Mouse (Mus musculus) C2C12 (cell line): Measurements from ENCODE around the gene Cdkl3. TPM values are rescaled to one million over a fixed set of nuclear protein-coding genes. Genes with fewer than 3 reads are reported as not detected.
A peak's percentile ranks its signal among the peaks of the same experiment; 100 is the strongest.

Source experiments
- H3K27me3 ChIP-seq: one replicate; pipeline ENCODE4 v1.6.1; 2011; ENCODE audit not compliant: control insufficient read depth, insufficient read depth, insufficient read length
- H3K36me3 ChIP-seq: one replicate; pipeline ENCODE4 v1.6.1; 2011; ENCODE audit not compliant: control insufficient read depth, insufficient read depth
- H3K4me3 ChIP-seq: one replicate; pipeline ENCODE4 v1.5.1; 2011; ENCODE audit warnings: mild to moderate bottlenecking, control low read depth; ENCODE audit not compliant: poor library complexity, insufficient read depth, severe bottlenecking
- H3K79me2 ChIP-seq: one replicate; pipeline ENCODE4 v1.6.1; 2011; ENCODE audit not compliant: control insufficient read depth, insufficient read depth
- H3K79me3 ChIP-seq: one replicate; pipeline ENCODE4 v1.6.1; 2011; ENCODE audit warnings: low read depth, control low read depth
- H3ac ChIP-seq: one replicate; pipeline ENCODE3; 2011; ENCODE audit warnings: low read depth; ENCODE audit not compliant: control insufficient read depth, insufficient read length
- CEBPB ChIP-seq: IDR thresholded peaks from one replicate; pipeline ENCODE4 v1.6.1; 2011; ENCODE audit warnings: low read depth, mild to moderate bottlenecking, control low read depth, moderate library complexity
- CTCF ChIP-seq: IDR thresholded peaks from one replicate; pipeline ENCODE4 v1.5.1; 2011; ENCODE audit not compliant: control insufficient read depth, insufficient read depth, insufficient read length
- FOSL1 ChIP-seq: IDR thresholded peaks from one replicate; pipeline ENCODE4 v1.8.0; 2011; ENCODE audit warnings: mild to moderate bottlenecking, low read length; ENCODE audit not compliant: poor library complexity, insufficient read depth, severe bottlenecking
- MAX ChIP-seq: IDR thresholded peaks from one replicate; pipeline ENCODE4 v1.6.1; 2011; ENCODE audit warnings: mild to moderate bottlenecking, control low read depth
- MYOD1 ChIP-seq: IDR thresholded peaks from one replicate; pipeline ENCODE4 v1.6.1; 2011; ENCODE audit warnings: low read depth; ENCODE audit not compliant: control insufficient read depth, insufficient read length
- MYOG ChIP-seq: IDR thresholded peaks from one replicate; pipeline ENCODE4 v1.6.1; 2011; ENCODE audit not compliant: control insufficient read depth, insufficient read length; ENCODE audit errors: extremely low read depth
- USF1 ChIP-seq: IDR thresholded peaks from one replicate; pipeline ENCODE4 v1.6.1; 2011; ENCODE audit warnings: low read depth, mild to moderate bottlenecking, control low read depth, moderate library complexity
- polyA plus RNA-seq: library from polyadenylated mRNA; unstranded; fragments of >200 nt; fragmentation: generic; extraction: Trizol; gene quantifications from one replicate; pipeline ENCODE4 v1.2.1, GENCODE M21; 2012; ENCODE audit warnings: missing spikeins

Gene Cdkl3
- polyA plus RNA-seq, 1 experiment: 1.7 TPM

DNA sequence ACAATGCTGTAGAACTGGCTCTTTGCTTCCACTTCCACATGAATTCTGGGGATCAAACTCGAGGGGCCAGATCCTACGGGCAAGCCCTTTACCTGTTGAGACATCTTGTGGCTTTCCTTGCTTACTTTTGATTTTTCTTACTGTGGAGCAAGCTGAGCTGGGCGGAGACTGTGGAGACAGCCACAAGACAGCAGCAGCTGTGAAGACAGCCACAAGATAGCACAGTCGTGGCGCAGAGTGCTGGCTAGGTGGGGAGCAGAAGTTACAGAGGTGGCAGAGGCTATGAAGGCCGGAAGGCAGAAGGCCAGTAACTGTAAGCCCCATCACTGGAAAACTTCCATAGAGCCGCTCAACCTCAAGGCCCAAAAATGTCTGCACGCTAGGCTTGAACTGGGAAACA is 42.3 kb upstream of the Cdkl3 start:
- Histone ChIP-seq H3K79me2 (no peaks in the 10 kb centered on the region), H3K36me3 (no peaks in the 10 kb centered on the region), H3K79me3 (no peaks in the 10 kb centered on the region), H3K27me3 (no peaks in the 10 kb centered on the region), H3ac (no peak overlapping the region), H3K4me3 (no peak overlapping the region)
- TF ChIP-seq CEBPB (no peak), FOSL1 (no peak), MYOD1 (no peak), MYOG (no peak), MAX (no peak), USF1 (no peak), CTCF (no peak)

DNA sequence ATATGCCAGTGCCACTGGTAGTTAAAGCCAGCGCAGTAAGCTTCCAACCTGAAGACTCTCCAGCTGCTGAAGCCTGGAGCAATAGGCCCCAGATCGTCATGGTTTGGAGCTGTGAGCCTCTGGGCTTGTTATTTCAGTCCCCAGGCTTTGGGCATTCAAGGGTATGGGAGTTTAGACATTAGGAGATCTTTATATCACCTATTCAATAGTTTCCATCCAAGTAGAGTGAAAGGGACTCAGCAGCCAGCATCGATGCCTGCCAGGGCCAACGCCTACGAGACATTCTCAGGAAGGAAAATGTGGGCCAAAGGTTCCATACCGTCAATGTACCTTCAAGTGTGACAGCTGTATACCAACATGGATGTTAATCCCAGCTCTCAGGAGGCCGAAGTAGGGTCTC is 41.7 kb upstream of the Cdkl3 start:
- no peaks in the 10 kb centered on the region for H3K79me3 ChIP-seq
- H3K27me3 ChIP-seq: no peaks in the 10 kb centered on the region
- H3K79me2 ChIP-seq: no peaks in the 10 kb centered on the region
- H3K4me3 ChIP-seq: no peak overlapping the region
- H3K36me3 ChIP-seq: no peaks in the 10 kb centered on the region
- TF ChIP-seq MYOD1 (no peak), FOSL1 (no peak), USF1 (no peak)
- no peak overlapping the region for H3ac ChIP-seq

DNA sequence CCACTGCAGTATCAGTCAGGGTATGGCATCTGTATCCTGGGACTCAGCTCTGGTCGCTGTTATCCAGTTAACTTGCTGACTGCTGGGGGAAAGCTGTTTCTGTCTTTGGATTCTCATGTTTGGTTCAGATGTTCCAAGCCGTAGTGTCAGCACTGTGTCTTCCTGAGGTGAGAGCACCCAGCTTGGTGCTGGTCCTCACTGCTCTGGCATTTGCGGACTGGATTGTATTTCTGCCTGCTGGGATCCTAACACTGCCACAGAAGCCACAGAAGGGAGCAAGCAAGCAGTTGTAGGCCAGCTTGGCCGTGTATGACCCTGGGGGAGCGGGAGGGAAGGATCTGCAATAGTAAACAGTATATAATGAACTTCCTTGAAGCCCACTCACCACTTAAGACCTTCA is 37.4 kb upstream of the Cdkl3 start:
- H3K36me3 ChIP-seq: peaks cover 18% of the 10 kb centered on the region
- H3ac ChIP-seq: no peak overlapping the region
- H3K27me3 ChIP-seq: no peaks in the 10 kb centered on the region
- H3K79me2 ChIP-seq: peaks cover 32% of the 10 kb centered on the region
- no peak for TF ChIP-seq CEBPB
- no peak for TF ChIP-seq MAX
- no peak for TF ChIP-seq MYOG
- TF ChIP-seq CTCF: no peak
- no peak for TF ChIP-seq USF1
- TF ChIP-seq MYOD1: no peak
- no peak for TF ChIP-seq FOSL1
- H3K4me3 ChIP-seq: no peak overlapping the region
- H3K79me3 ChIP-seq: peaks cover 12% of the 10 kb centered on the region

DNA sequence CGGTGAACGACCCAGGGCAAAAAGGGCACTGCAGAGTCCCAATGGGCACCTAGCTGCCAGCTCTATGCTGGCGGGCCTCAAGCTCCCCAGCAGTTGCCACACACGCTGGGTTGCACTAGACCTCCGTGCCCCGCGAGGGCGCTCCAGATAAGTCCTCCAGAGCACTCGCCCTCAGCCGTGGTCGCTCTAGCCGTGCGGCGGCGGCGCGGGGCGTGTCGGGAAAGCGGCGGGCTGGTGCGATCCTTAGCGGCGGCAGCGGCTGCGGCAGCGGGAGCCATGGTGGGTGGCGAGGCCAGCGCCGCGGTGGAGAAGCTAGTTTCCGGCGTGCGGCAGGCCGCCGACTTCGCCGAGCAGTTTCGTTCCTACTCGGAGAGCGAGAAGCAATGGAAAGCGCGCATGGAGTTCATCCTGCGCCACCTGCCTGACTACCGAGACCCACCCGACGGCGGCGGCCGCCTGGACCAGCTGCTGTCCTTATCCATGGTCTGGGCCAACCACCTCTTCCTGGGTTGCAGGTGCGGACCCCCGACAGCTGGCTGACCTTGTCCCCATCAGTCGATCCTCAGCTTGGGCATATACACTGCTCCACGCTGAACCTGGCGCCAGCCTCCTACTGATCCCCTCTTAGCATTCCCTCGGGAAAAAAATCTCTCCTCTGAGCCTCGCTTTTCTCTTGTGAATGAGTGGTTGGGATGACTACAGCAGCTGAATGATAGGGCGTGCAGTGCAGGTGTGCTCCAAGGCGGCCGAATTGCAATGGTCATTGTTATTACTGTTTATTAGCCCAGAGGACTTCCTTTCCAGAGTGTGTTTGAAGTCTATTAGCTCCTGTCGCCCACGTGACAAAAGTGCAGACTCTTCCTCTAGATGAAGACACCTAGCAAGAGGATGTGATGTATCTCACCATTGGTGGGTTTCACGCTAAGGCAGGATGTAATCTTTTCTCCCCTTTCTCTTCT is 36.3 kb upstream of the Cdkl3 start, which contains the start of gene Cdkn2aipnl:
Gene Cdkn2aipnl (plus strand): TSS at position 219 of the 959 bp plus-strand sequence.
- Histone ChIP-seq H3K79me3 (peaks cover 12% of the 10 kb centered on the region), H3K27me3 (no peaks in the 10 kb centered on the region), H3K79me2 (peaks cover 32% of the 10 kb centered on the region), H3K4me3 (peak within 1 kb of the TSS; percentile 55), H3ac (peak within 1 kb of the TSS; percentile 75), H3K36me3 (peaks cover 28% of the 10 kb centered on the region)
- no peak for TF ChIP-seq MYOG
- peak; percentile 66 for TF ChIP-seq CEBPB
- peak; percentile 99 for TF ChIP-seq CTCF
- TF ChIP-seq MYOD1: no peak
- peak; percentile 87 for TF ChIP-seq USF1
- TF ChIP-seq MAX: peak; percentile 98

DNA sequence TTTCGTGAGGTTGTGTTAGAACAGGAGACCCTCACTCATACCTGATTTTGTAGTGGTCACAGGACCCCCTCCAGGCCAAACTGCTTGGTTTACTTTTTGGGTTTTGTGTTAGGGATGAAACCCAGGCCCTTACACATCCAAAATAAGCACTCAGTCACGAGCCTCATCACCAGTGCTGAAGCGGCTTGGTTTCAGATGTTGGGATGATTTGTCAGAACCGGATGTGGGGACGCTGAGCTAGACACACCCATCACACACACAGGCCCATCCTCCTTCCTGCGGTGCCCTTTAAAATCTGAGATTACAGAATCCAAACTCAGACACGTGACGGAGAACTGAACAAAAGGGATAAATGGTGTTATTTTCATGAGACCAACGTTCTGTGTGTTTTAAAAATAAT is 35.1 kb upstream of the Cdkl3 start:
- Histone ChIP-seq H3K36me3 (peaks cover 40% of the 10 kb centered on the region), H3K4me3 (no peak overlapping the region), H3K27me3 (no peaks in the 10 kb centered on the region), H3ac (no peak overlapping the region), H3K79me2 (peaks cover 32% of the 10 kb centered on the region), H3K79me3 (peaks cover 14% of the 10 kb centered on the region)
- TF ChIP-seq CEBPB (no peak), MYOD1 (no peak), USF1 (no peak), FOSL1 (no peak), CTCF (no peak), MYOG (no peak), MAX (no peak)

DNA sequence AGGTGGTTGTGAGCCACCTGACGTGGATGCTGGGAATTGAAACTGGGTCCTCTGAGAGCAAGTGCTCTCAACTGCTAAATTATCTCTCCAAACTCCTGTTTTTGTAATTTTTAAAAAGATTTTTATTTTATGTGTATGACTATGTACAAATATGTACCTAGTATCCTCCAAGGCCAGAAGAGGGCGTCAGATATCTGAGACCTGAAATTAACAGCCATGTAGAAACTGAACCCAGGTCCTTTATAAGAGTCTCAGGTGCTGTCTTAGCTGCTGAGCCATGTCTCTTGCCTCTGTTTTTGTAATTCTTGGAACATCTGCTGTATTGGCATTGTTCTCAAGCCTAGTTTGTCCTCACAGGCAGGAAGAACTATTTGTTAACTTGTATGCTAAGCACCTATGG is 34.5 kb upstream of the Cdkl3 start:
- H3K36me3 ChIP-seq: peaks cover 44% of the 10 kb centered on the region
- H3K79me2 ChIP-seq: peaks cover 32% of the 10 kb centered on the region
- TF ChIP-seq MYOD1 (no peak), USF1 (no peak), CTCF (no peak), MYOG (no peak), MAX (no peak), CEBPB (no peak), FOSL1 (no peak)
- no peaks in the 10 kb centered on the region for H3K27me3 ChIP-seq
- no peak overlapping the region for H3ac ChIP-seq
- H3K79me3 ChIP-seq: peaks cover 14% of the 10 kb centered on the region
- no peak overlapping the region for H3K4me3 ChIP-seq
